In the genomic region with DNA sequence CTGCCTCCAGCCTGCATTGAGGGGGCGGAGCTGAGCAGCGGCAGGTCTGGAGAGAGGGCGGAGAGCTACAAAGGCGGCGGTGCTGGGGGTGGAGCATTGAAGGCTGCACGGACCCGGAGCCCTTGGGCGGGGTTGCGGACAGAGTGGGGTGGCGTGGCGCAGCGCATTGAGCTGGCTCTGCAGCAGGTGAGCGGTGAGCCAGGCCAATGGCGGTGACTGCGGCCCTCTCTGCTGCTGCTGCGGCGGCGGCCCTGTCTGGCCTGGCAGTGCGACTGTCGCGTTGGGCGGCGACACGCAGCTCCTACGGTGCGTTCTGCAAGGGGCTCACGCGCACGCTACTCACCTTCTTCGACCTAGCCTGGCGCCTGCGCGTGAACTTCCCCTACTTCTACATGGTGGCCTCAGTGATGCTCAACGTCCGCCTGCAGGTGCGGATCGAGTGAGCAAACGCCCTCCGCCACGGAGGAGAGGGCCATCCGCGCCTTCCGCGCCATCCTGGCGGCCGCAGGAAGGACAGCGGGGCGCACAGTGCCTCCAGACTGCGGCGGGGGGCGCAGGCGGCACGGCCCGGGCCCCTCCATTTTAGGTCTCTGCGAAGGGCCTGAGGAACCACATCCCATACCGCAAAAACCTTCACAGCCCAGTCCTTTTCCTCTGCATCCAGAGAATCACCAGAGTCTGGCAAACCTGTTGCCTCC, we compare ENCODE assay signal across 9 mouse cellular contexts. TPM values are rescaled to one million over a fixed set of nuclear protein-coding genes. Genes with fewer than 3 reads are reported as not detected.
DNase-seq lines count a peak whose midpoint lies in the region; ATAC-seq and TF ChIP-seq lines count a peak whose summit lies in the region.
"Not testable (repeated sequence)": the region's sequence is repeated elsewhere in the genome, so short reads cannot be mapped to it uniquely, and the experiment has no call there.
"Had no signal": no experiment of that assay in that cellular context is flagged by ENCODE, and none has a peak within 500 bp of the region (broad histone marks: within the 10 kb centered on the region; RNA-seq: fewer than 3 reads in every experiment).

Gene Smim10l2a, plus strand, starts transcription at position 156 of the 698 bp plus-strand sequence.

- TF ChIP-seq POLR2A in testis, adult 2 months (IDR thresholded peaks at IDR 0.05; ENCODE audit: control insufficient read depth, low read depth, low read length): peak; percentile 55; the same call in 1 of the 2 replicates

- ATAC-seq in forebrain, embryonic 14.5 days: peak; percentile 93
- ATAC-seq in liver, embryonic 15.5 days (ENCODE audit: insufficient read depth): peak; percentile 67
- peak; percentile 91 for ATAC-seq in neural tube, embryonic 12.5 days (ENCODE audit: low FRiP score, low read depth)

- H3K9ac ChIP-seq in forebrain, embryonic 14.5 days (ENCODE audit: low read length): peak within 1 kb of the TSS; percentile 55
- H3K9ac ChIP-seq in liver, embryonic 15.5 days: not testable (repeated sequence)
- H3K9ac ChIP-seq in neural tube, embryonic 12.5 days: peak within 1 kb of the TSS; percentile 49

- WGBS in forebrain, embryonic 14.5 days: 29% methylated on average over 54 of the region's 56 CpGs
- 18% methylated on average over 56 of the region's 56 CpGs for WGBS in hindbrain, embryonic 10.5 days
- 10% methylated on average over 47 of the region's 56 CpGs for WGBS in liver, embryonic 15.5 days (ENCODE audit: insufficient replicate concordance)
- WGBS in neural tube, embryonic 12.5 days: 14% methylated on average over 51 of the region's 56 CpGs

- DNase-seq in cerebellum, adult 11 months: peak; percentile 66
- peak; percentile 36 for DNase-seq in forebrain, embryonic 14.5 days (ENCODE audit: low spot score)
- DNase-seq in hindbrain, embryonic 10.5 days (ENCODE audit: low spot score): peak; percentile 47
- DNase-seq in layer of hippocampus, adult 11-12 months (ENCODE audit: low spot score): peak; percentile 19

- H3K36me3 ChIP-seq in E14TG2a.4 (ENCODE audit: insufficient read depth, low read length); forebrain, embryonic 14.5 days (ENCODE audit: control insufficient read depth, insufficient read depth, low read length); hindbrain, embryonic 10.5 days; liver, embryonic 15.5 days (replicated peaks); neural tube, embryonic 12.5 days; testis, adult 2 months (ENCODE audit: control insufficient read depth, insufficient read depth, low read length): not testable (repeated sequence)

- peak within 1 kb of the TSS; percentile 79 for H3K4me3 ChIP-seq in E14TG2a.4 (replicated peaks; ENCODE audit: low read length)
- peak within 1 kb of the TSS; percentile 40 for H3K4me3 ChIP-seq in forebrain, embryonic 14.5 days (ENCODE audit: low read depth, low read length)
- H3K4me3 ChIP-seq in hindbrain, embryonic 10.5 days: peak within 1 kb of the TSS; percentile 58
- peak within 1 kb of the TSS; percentile 44 for H3K4me3 ChIP-seq in liver, embryonic 15.5 days (replicated peaks)
- peak within 1 kb of the TSS; percentile 46 for H3K4me3 ChIP-seq in neural tube, embryonic 12.5 days
- H3K4me3 ChIP-seq in testis, adult 2 months (ENCODE audit: control insufficient read depth, low read depth, low read length): peak within 1 kb of the TSS; percentile 70

- H3K4me2 ChIP-seq in forebrain, embryonic 14.5 days (ENCODE audit: low read length): peak within 1 kb of the TSS; percentile 53
- H3K4me2 ChIP-seq in liver, embryonic 15.5 days: peak within 1 kb of the TSS; percentile 58
- H3K4me2 ChIP-seq in neural tube, embryonic 12.5 days (replicated peaks): peak within 1 kb of the TSS; percentile 64

- H3K9me3 ChIP-seq in E14TG2a.4 (ENCODE audit: low read length); forebrain, embryonic 14.5 days (replicated peaks; ENCODE audit: control insufficient read depth, low read length); hindbrain, embryonic 10.5 days; liver, embryonic 15.5 days (replicated peaks); neural tube, embryonic 12.5 days: not testable (repeated sequence)

- not testable (repeated sequence) for H3K27me3 ChIP-seq in E14TG2a.4 (ENCODE audit: insufficient read depth, low read length); forebrain, embryonic 14.5 days (replicated peaks; ENCODE audit: control insufficient read depth, insufficient read depth, low read length); hindbrain, embryonic 10.5 days (ENCODE audit: insufficient read depth, poor library complexity, severe bottlenecking); liver, embryonic 15.5 days; neural tube, embryonic 12.5 days (replicated peaks); testis, adult 2 months (ENCODE audit: control insufficient read depth, insufficient read depth, low read length)

- not testable (repeated sequence) for H3K4me1 ChIP-seq in E14TG2a.4 (replicated peaks; ENCODE audit: low read depth, low read length); forebrain, embryonic 14.5 days (ENCODE audit: control insufficient read depth, insufficient read depth, low read length); hindbrain, embryonic 10.5 days (replicated peaks); liver, embryonic 15.5 days (replicated peaks); neural tube, embryonic 12.5 days; testis, adult 2 months (ENCODE audit: control insufficient read depth, insufficient read depth, low read length)

- not testable (repeated sequence) for H3K27ac ChIP-seq in forebrain, embryonic 14.5 days (ENCODE audit: low read depth, low read length); liver, embryonic 15.5 days (replicated peaks); neural tube, embryonic 12.5 days; testis, adult 2 months (ENCODE audit: control insufficient read depth, insufficient read depth, low read depth, low read length)
- H3K27ac ChIP-seq in hindbrain, embryonic 10.5 days: peak within 1 kb of the TSS; percentile 53; the same call in 1 of the 2 replicates

- not testable (repeated sequence) for TF ChIP-seq CTCF in E14TG2a.4 (conservative IDR thresholded peaks at IDR 0.05; ENCODE audit: low read length); testis, adult 2 months (IDR thresholded peaks at IDR 0.05; ENCODE audit: control insufficient read depth, insufficient read depth, insufficient replicate concordance, low read depth, low read length)

RNA-seq across cellular contexts. Expression of gene Smim10l2a, which starts in this region (rescaled TPM):
- polyA plus RNA-seq in forebrain, embryonic 14.5 days (2014; fragmentation: Nextera tagmentation; extraction: Ambion mirVana): 9.7 and 12.9 TPM in 2 replicates
- polyA plus RNA-seq in hindbrain, embryonic 10.5 days (2016; fragmentation: Nextera tagmentation; extraction: Ambion mirVana): 4.1 and 4.5 TPM in 2 replicates
- 0.33 and 0.50 TPM in 2 replicates for polyA plus RNA-seq in liver, embryonic 15.5 days (2015; fragmentation: Nextera tagmentation; extraction: Ambion mirVana)
- polyA plus RNA-seq in neural tube, embryonic 12.5 days (2016; fragmentation: Nextera tagmentation; extraction: Ambion mirVana): 8.4 and 9.5 TPM in 2 replicates
- polyA plus RNA-seq in testis, adult 2 months (2012; rRNA removed): 8.1 and 8.9 TPM in 2 replicates
- polyA plus RNA-seq: G1E had no signal

Comparison
In these comparisons a context has a peak if more than half of its experiments do, and no peak if none do; other contexts are left out.
1. Peak in ATAC-seq, H3K4me3 ChIP-seq and H3K4me2 ChIP-seq in liver, embryonic 15.5 days; RNA of the gene not detected or under 1 TPM.